Mouse (Mus musculus) T-helper 17 cell (primary cell): ENCODE data around the gene Hfe.
"Not testable (repeated sequence)": the region's sequence is repeated elsewhere in the genome, so short reads cannot be mapped to it uniquely, and the experiment has no call there.

ENCODE experiments used
- in situ Hi-C, 2 experiments: fragments of 300-600 bp; cut with MboI, MseI; formaldehyde crosslinking; loops; 1 replicate in 1 of 2; 2 replicates in 1 of 2; pipeline ENCODE4 v1.15.1; 2025; ENCODE audit warnings: high pct_unique_total_duplicates in 2 of 2

The Hfe gene

GRCm38 (mm10) chr13:23724239-23724638, 13.6 kb upstream of the Hfe start:
- in situ Hi-C loops = no loop called here

- in situ Hi-C loops = not testable (repeated sequence)
Observed at GRCm38 (mm10) chr13:23717593-23718245, 7.1 kb upstream of the Hfe start.

DNA sequence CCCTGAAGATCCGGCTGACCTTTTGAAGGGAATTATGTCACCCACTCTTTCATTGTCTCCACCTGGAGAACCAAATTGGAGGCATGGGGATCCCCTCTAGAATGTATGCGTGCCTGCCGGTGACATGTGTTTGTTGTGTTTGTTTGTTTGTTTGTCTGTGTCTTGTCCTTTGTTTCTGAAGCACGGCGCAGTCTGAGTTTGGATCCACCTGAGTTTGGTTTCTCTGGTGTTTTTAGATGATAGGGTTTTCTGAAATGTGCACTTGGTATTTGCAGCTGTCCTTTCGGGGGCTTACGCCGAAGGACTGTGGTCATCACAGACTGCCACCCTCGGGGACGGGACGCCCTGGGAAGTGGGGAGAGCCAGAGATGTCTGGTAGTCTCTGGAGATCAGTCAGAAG, 6.5 kb upstream of the Hfe start:
- in situ Hi-C loops = no loop called here

- in situ Hi-C loops = no loop called here
Observed at GRCm38 (mm10) chr13:23716261-23717042, 5.8 kb upstream of the Hfe start.

DNA sequence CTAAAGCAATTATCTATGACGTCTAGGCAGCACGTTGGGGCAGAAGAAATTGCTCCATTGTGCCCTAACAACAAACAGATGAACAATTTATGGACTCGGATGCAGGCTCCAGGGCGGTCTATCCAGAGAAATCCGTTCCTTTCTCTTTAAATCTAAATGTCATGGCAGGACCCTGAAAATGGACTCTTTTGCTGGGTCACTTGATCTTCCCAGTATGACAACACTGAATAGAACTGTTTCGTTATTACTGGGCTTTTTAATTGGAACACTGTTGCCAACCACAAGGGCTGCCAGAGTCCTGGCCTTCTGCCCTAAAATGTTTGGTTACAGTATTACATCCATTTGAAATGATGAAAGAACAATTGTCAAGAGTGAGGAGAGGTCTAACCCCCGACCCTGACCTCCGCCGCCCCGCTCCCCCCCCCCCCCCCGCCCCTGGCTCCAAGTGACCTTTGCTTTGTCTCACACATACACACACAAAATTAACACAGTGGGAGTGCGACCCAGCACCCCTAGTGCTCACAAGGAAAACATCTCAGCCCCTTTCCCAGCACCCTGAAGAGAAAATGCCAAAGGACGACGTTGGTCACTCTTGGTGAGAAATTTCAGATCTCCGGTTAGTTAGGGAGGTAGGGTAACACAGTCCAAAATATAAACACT, 810 bp downstream of the Hfe start:
- in situ Hi-C loops = no loop called here

DNA sequence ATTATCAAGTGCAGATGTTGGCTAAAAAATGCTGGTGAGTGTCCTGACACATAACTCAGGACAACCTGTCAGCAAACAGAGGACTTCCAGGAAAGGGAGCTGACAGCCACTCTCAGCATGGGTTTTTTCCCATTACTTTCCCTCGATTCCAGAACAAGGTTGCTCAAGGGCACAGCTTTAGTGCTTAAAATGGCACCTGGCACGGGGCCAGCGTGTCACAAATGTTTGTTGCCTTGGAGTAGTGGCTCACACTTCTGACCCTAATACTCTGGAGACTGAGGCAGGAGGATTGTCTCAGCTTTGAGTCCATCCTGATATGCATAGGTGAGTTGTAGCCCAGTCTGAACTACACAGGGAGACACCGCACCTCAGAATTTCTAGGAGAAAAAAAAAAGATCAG, 2.0 kb downstream of the Hfe start:
- in situ Hi-C loops = no loop called here

- in situ Hi-C loops = no loop called here
Observed at GRCm38 (mm10) chr13:23708041-23708440, 2.6 kb downstream of the Hfe start.

DNA sequence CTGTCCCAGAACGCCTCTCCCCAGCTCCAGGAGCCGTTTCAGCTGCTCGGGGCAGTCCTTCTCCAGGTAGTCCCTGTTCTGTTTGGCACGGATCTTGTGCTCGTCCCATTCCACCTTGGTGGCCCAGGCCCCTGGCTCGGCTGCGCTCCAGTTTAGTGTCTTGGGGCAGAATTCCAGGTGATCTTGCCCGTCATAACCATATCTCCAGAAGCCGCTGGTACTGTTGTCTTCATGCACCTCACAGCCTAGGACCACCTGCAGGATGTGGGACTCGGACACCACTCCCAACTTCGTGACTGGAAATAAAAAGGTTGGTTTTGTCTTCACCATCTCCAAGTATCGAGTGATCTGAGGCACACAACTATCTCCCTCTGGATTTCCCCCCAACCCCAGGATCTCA, 3.9 kb downstream of the Hfe start:
- in situ Hi-C loops = no loop called here

GRCm38 (mm10) chr13:23705751-23706356, 4.8 kb downstream of the Hfe start:
- in situ Hi-C loops = no loop called here

DNA sequence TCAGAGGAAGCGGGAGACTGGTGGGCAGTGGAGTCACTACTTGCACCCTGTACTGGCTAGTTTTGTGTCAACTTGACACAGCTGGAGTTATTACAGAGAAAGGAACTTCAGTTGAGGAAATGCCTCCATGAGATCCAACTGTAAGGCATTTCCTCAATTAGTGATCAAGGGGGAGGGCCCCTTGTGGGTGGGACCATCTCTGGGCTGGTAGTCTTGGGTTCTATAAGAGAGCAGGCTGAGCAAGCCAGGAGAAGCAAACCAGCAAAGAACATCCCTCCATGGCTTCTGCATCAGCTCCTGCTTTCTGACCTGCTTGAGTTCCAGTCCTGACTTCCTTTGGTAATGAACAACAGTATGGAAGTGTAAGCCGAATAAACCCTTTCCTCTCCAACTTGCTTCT, 7.9 kb downstream of the Hfe start:
- in situ Hi-C loops = loop anchor here in 1 of 2 experiments (5.0 kb wide), 1 partner anchor 34 kb away; the partner anchor contains the start of gene Hist1h1c

DNA sequence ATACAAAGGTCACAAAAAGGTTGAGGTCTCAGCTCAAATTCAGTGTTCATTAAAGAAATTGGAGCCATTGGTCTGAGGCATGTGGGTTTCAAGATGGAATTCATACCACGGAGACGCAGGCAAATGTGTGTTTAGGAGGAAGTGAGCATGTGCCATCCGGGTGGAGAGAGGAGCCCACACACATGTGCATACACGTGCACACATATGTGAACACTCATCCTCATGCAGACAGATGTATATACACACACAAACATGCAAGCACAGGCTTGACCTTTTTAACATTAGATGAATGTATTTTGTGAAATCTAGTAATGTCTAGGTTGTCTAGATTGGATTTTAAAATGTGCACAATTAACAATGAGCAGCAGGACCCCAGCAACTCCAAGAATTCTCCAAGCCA, 8.4 kb downstream of the Hfe start:
- in situ Hi-C loops = loop anchor here in 1 of 2 experiments (5.0 kb wide), 1 partner anchor 35 kb away; the partner anchor contains the start of gene Hist1h1c

DNA sequence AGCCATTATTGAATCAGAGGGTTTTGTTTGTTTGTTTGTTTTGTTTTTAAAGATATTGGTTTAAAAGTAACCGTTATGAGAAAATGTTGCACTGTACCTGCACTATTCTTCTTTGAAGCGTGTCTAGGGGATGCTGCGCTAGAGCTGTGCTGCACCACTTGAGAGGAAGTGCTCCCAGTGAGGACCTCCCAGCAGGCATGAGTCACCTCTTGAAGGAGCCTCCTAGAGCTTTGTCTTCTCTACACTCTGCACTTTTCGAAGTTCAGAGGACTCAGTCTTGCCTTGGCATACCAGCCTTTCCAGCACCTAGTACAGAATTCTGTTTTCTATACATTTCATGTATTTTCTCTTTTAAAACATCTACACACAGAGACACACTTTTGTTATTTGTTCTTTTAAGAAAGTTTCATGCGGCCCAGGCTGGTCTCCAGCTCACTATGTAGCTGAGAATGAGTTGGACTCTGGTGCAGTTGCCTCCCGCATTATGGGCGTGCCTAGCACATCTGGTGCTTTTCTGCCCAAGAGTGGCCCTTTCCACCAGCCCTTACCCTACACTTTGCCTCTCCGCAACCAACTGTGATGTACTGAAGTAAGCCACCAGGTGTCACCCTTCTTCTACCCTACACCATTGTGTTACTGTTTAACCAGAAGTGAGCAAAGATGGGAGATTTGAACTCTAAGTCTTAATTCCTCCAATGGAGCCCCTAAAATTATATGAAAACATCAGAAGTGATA, 9.7 kb downstream of the Hfe start:
- in situ Hi-C loops = loop anchor here in 1 of 2 experiments (5.0 kb wide), 1 partner anchor 36 kb away; the partner anchor contains the start of gene Hist1h1c

DNA sequence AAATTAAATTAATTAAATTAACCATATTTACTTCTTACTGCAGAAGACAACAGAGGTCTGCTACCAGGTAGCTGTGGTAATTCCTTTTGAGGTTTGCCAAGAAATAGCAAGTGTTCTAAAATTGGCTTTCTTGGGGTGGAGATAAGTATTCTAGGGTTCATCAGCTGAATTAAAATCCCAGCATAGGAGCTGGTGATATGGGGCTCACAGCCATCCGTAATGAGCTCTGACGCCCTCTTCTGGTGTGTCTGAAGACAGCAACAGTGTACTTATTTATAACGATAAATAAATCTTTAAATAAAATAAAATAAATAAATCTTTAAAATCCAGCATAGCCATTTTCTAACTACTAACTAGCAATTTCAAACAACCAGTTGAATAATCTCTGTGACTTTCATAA, 10.9 kb downstream of the Hfe start:
- in situ Hi-C loops = loop anchor here in 1 of 2 experiments (5.0 kb wide), 1 partner anchor 38 kb away; the partner anchor contains the start of gene Hist1h1c

GRCm38 (mm10) chr13:23698996-23699395, 11.7 kb downstream of the Hfe start:
- in situ Hi-C loops = no loop called here

DNA sequence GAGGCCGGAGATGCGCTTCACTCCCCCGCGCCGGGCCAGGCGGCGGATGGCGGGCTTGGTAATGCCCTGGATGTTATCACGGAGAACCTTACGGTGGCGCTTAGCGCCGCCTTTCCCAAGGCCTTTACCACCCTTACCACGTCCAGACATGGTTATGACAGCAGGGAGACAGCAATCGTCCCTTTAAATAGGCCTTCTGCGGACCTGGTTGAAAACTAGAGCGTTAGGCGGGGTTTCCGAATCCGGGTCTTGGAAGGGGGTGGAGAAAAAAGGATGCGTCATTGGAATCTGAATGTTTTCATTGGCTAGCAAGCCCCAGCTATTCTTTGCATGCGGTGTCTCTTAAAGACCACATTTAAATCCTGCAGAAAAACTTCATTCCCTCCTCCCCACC, 12.4 kb downstream of the Hfe start, which contains the start of gene Hist1h4c:
TSS of gene Hist1h4c (minus strand) at position 155 of the 394 bp plus-strand sequence.
- in situ Hi-C loops = no loop called here

DNA sequence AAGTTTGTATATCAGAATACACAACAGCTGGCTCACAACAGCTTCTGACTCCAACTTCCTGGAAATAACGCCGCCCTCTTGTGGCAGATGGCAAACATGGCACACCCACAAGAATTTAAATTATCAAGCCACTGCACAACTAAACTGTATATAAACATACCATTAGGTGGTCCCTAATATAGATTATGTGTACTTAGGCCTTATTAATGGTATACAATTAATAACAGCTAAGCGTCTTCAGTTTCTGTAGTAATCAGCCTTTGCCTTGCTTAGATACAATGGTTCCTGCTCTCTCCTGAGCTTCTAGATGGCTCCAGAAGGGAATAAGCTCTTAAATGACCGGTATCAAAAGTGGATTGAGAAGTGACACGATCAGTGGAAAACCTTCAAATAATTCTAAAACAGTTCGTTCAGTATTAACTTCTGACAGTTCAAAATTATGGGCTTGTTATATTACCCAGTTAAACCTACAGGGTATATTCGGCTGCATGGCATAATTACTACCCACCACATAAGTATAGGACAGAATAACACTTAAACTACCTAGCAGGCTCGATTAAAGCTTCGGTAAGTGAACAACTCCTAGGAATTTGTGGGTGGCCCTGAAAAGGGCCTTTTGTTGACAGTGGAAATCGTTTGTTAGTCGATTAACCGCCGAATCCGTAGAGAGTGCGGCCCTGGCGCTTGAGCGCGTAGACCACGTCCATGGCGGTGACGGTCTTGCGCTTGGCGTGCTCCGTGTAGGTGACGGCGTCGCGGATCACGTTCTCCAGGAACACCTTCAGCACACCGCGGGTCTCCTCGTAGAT, 13.0 kb downstream of the Hfe start:
- in situ Hi-C loops = no loop called here

- in situ Hi-C loops = no loop called here
Observed at GRCm38 (mm10) chr13:23696061-23696474, 14.6 kb downstream of the Hfe start.

- in situ Hi-C loops = no loop called here
Observed at GRCm38 (mm10) chr13:23695514-23695913, 15.1 kb downstream of the Hfe start, which contains the start of gene Hist1h1t. TSS of gene Hist1h1t (plus strand) at chr13:23695814.

GRCm38 (mm10) chr13:23694956-23695355, 15.7 kb downstream of the Hfe start:
- in situ Hi-C loops = loop anchor here in 1 of 2 experiments (5.0 kb wide), 1 partner anchor 37 kb away; no protein-coding TSS in a partner anchor
